Mouse (Mus musculus): ENCODE data around the gene Ndufv3.

Ndufv3 gene

DNA sequence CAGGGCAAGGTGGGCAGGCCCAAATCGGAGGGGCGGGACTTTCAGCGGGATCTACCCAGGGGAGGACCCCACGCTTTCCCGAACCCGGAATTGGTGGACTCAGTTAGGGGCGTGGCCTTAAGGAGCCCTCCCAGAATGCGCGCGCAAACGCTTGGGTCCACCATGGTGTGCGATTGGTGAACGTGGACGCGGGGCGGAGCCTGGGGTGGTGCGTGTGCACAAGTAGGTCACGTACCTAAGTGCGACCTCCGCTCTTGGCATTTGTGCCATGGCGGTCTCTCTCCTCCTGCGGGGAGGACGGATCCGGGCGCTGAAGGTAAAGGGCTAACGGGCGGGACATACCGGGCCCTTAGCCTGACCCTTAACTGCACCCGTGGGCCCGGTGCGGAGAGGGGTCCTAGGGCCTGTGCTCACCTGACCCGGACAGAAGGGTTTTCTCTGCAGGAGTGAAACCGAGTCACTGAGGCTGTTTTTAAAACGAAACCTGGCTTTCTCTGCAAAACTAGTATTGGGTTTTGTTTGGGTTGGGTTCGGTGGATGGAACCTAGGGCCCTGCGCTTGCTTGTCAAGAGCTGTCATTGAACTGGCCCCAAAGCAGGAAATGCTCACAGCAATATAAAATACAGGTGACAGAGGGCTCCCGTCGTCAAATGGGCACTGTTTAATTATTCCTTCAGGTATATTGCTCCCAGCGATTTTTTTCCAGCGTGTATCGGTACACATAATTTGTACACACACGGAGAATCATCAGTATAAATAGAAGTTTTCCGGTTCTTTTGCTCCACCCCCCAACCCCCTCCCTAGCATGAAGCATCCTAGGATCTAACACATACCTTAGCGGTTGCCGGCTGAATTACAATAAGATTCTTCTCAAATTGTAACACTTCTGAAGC lies at the start of gene Ndufv3, which contains the start of gene Wdr4:
TSS of gene Ndufv3 (plus strand) at position 170 of the 893 bp plus-strand sequence.
TSS of gene Wdr4 (minus strand) at position 35 of the 893 bp plus-strand sequence.
- peak; percentile 94 for ATAC-seq (ENCODE audit: insufficient number of reproducible peaks, low FRiP score, low TSS enrichment)

DNA sequence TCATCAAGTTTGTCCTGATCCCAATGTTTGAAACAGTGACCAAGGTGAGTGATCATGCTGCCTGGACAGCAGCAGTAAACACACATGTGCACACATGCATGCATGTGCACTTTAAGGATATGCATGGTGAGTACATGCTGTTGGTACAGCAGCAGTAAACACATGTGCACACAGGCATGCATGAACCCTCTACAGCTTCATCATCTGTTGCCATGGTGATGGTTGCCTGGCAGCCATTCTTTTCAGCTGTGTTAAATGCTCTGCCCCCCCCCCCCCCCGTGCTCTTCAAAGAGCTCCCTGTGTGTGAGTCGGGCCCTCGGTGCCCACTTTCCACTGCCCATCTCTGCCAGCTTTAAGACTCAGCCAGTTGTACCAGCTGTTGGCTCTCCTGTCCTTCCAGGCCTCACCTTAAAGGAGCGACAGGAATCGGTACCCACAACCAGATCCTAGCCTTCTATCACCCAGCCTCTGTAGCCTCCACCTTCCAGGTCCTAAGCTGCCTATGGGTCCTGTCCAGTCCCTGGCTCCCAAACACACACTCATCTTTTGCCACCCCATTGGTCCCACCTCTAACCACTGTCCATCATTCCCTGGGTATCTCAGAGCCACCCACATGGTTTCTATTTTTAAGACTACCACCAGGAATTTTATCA lies 49.0 kb upstream of the Ndufv3 start:
- ATAC-seq (ENCODE audit: insufficient number of reproducible peaks, low FRiP score, low TSS enrichment): no peak

DNA sequence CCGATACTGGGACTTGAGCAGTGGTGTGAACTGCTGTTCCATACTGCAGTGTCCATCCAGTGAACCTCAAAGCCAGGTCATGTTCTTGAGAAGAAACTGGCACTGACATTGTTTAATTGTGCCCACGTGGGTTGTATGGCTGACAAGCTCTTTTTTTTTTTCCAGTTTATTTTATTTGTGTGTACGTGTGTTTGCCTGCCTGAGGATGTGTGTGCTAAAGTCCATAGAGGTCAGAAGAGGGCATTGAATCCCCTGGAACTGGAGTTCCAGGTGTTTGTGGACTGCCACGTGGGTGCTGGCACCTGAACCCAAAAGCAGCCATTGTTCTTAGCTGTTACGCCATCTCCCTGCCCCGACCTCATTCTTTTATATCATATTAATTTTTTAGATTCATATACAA lies 45.5 kb upstream of the Ndufv3 start:
- no peak for ATAC-seq (ENCODE audit: insufficient number of reproducible peaks, low FRiP score, low TSS enrichment)

DNA sequence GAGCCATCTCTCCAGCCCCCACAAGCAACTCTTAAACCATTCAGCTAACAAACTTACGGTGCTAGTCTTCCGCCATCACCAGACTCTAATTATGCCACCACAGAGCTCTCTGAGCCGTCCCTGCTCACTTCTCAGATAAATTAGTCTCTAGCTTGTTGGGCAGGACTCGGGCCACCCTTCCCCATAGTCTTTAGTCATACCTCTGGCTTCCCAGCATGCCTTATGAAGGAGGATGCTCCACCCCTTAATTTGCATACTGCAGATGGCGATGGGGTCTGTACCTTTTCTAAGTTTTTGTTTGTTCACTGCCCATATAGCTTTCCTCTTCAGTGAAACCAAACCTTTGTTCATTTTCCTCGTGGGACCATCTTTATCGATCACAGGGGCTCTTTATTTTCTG lies 41.3 kb upstream of the Ndufv3 start:
- ATAC-seq (ENCODE audit: insufficient number of reproducible peaks, low FRiP score, low TSS enrichment): no peak

DNA sequence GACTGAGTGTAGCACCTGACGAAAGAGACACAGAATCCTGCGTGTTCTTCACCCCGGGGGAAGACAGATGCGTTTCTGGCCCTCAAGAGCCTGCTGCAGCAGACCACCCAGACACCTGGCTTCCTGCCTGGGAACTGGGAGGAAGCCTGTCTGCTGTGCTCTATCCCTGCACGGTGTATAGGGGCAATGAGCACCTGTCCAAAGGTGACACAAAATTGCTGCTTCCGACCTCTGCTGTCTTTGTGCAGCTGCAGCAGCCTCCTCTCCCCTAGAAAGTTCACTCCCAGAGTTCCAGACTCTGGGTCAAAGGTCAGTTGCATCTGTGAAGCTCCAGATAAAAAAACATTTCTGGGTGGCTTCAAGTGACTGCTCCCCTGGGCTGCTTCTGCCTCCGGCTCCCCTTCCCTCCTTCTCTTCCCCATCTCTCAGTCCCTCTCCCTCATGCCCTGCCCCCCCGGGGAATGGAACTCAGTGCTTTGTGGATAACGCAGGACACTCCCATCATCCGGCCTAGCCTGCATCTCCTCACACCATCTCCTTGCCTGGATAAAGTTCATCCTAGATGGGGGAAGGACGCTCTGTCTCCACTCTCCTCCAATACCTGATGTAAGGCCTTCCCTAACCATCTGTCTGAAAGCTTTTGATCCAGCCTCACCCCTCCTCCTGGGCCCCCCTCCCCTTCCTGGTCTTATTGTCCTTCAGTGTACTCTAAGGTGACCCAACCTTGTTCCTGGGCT lies 40.6 kb upstream of the Ndufv3 start:
- no peak for ATAC-seq (ENCODE audit: insufficient number of reproducible peaks, low FRiP score, low TSS enrichment)

DNA sequence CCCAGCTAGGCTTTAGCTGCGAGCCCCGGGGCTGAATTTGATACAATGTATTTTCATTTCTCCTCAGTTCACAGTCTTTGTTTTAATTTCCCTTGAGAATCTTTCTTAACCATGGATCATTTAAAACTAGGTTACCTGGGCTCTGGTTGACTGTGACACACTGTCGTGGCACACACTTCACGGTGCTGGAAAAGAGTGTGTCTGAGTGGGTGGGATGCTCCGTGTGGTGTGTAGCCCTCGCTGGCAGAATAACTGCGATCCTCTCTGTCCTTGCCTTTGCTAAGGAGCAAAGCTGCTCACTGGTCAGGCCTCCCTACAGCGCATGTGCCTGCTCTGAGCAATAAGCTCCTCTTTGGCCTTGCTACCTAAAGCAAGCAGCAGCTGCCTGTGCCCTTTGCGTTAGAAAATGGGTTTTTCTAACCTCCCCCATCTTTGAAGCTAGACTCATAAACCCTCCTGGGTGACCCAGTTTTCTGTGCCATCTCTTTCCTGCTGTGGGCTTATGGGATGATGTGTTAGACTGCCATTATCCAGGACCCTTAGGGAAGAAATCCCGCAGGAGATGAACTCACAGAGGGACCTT lies 33.2 kb upstream of the Ndufv3 start:
- no peak for ATAC-seq (ENCODE audit: insufficient number of reproducible peaks, low FRiP score, low TSS enrichment)

DNA sequence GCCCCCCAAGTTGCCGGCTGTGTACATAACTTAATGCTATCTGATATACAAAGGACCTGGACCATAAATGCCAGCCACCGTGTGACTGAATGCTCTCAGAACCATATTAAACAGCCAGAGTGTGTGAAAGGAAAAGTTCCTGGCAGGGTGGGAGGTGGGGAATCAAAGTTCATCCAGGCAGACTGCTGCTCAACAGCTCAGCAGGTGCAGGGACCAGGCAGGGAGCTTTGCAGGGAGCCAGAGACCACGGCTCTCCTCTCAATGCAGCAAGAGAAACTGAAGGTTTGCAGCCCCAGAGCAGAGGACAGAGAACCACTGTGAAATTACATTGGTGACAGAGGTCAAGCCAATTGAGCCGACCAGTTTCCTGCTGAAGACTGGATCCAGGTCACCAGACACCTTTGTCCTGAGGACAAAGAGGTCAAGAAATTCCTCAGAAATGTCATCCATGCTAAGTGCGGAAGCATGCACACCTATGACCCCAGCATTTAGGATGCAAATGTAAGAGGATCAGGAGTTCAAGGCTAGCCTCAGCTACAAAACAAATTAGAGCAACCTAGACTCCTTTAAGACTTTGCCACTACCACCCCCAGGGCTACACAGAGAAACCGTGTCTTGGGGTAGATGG lies 32.4 kb upstream of the Ndufv3 start:
- ATAC-seq (ENCODE audit: insufficient number of reproducible peaks, low FRiP score, low TSS enrichment): no peak

DNA sequence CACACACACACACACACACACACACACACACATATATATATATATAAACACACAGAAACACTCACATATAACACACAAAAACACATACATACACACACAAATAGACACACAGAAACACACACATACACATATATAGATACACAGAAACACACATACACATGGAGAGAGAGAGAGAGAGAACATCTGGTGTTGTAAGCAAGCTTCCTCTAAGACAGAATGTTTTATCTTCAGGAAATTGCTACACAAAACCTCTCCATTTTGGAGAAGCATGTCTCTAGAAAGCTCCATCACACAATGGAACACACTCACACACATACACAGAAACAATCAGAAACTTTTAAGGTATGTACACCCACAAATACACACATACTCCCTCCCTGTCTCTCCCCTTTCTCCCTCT lies 28.6 kb upstream of the Ndufv3 start:
- ATAC-seq (ENCODE audit: insufficient number of reproducible peaks, low FRiP score, low TSS enrichment): no peak

DNA sequence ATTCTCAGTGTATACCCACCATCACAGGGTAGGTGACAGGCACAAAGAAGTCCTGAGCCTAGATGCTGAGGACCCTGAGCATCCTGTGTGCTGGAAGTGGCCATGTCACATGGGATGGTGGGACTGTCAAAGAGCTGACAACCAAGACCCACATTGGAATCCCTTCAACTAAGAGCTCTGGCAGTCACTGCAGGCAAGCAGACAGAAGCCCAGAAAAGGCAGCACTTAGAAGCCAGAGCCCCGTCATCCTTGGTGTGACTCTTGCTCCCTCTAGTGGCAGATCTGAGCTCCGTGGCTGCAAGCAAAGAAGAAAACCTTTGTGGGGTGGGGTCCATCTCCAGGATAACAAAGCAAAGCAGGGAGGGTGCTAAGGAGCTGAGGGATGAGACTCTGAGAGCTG lies 27.5 kb upstream of the Ndufv3 start:
- peak; percentile 72; the same call in 1 of the 2 replicates for ATAC-seq (ENCODE audit: insufficient number of reproducible peaks, low FRiP score, low TSS enrichment)

DNA sequence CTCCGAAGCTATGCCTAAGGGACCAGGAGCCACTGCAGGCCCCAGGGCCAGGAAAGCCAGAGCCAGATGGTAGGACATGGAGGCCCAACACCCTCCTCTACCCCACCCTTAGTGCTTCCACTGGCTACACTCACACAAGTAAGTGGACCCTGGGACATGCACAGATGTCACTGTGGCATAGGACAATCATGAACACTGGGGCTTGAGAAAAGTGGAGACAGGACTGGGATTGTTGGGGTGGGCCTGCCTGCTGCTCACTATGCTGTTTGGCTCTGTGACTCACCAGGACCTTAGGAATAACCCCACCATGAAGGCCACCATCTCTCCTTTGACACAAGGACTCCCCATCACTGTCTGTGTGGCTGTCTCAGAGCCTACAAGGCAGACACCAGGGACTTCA lies 24.9 kb upstream of the Ndufv3 start:
- ATAC-seq (ENCODE audit: insufficient number of reproducible peaks, low FRiP score, low TSS enrichment): no peak

DNA sequence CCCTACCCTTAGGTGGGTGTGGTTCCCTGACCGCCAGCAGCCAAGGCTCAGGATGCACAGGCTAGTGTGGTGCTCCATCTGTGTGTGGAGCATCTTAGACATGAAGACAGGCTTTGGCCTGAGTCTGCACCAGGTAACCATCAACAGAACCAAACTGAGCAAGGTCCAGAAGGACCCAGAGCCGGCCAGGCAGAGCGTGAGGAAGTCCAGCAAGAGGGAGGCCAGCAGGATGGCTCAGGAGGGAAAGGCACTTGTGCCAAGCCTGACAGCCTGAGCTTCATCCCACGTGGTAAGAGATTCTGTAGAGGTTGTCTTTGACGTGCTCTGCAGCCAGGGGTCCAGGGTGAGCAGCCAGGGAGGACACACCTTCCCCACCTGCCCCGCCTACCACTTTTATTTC lies 22.2 kb upstream of the Ndufv3 start:
- ATAC-seq (ENCODE audit: insufficient number of reproducible peaks, low FRiP score, low TSS enrichment): peak; percentile 62; the same call in 1 of the 2 replicates

DNA sequence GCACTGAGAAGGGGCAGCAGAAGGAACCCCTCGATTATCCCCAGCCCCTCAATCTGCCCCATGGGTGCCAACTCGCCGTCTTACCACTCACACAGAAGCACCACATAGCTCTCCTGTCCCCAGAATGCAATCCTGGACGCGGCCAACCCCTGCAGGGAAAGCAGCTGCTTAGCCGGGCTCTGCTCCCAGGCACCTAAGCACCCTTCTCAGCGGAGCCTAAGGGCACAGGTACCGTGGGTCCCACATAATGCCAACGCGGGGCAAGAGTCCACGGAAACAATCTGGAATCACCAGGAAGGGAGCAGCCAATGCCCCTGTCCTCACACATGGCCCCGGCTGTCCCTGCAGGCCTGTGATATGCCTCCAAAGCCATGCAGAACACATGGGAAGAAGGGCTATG lies 20.2 kb upstream of the Ndufv3 start:
- no peak for ATAC-seq (ENCODE audit: insufficient number of reproducible peaks, low FRiP score, low TSS enrichment)

DNA sequence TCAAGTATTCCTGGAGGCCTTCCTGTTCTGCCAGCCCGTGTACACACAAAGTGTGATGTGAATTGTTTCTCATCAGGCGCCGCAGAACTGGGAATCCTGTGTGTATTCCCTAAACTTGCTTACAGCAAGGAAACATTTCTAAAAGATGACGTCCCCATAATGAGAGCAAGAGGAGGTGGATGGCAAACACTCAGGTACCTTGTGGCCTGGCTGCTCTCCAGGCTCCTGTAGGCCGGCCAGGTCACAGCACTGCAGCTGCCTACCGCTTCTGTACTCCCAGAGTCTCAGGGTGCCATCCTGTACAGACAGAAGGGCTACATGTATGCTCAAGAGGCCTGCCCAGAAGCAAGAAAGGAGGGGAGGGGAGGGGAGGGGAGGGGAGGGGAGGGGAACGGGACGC lies 19.5 kb upstream of the Ndufv3 start:
- ATAC-seq (ENCODE audit: insufficient number of reproducible peaks, low FRiP score, low TSS enrichment): no peak

DNA sequence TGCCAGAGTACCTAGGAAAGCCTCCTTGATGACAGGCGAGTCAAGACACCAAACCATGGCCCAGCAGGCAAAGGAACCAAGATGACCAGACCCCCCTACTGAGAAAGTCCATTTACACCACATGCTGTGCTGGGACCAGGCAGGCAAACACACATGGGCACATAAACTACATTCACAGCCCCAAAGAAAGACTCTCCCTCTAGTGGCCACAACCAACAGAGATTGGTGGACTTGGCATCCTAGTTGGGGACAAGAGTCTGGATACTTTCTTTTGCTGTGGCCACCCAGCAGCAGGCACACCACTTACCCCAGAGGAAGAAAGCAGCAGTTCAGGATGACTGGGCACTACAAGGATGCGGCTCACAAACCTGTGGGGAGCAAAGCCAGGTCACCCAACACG lies 19.0 kb upstream of the Ndufv3 start:
- no peak for ATAC-seq (ENCODE audit: insufficient number of reproducible peaks, low FRiP score, low TSS enrichment)

DNA sequence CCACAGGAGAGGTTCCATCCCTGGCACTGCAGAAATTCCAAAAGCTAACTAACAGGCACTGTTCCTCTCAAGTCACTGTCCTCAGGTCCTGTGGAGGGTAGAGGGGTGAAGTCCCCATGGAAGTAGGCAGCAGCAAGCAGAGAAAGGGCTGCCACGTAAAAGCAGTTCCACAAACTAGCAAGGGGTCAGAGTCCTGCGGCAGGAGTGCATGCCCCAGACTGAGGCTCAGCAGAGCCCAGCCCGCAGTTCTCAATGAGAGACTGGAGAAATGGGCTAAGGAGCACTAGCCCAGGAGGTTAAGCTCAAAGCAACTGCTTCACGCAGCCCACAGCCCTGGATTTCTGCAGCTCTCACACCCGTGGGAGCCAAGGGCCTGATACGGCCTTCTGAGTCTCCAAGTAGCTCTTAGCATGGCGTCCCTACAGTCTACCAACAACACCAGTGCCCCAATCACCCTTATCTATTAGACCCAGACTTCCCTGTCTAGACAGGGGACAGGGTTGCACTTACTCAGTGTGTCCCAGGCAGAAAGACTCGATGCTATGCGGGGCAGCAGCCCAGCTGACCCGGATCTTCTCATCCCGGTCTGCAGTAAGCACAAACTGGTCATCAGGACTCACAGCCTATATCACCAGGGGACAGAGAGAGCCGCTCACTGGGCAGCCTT lies 17.5 kb upstream of the Ndufv3 start:
- ATAC-seq (ENCODE audit: insufficient number of reproducible peaks, low FRiP score, low TSS enrichment): no peak

DNA sequence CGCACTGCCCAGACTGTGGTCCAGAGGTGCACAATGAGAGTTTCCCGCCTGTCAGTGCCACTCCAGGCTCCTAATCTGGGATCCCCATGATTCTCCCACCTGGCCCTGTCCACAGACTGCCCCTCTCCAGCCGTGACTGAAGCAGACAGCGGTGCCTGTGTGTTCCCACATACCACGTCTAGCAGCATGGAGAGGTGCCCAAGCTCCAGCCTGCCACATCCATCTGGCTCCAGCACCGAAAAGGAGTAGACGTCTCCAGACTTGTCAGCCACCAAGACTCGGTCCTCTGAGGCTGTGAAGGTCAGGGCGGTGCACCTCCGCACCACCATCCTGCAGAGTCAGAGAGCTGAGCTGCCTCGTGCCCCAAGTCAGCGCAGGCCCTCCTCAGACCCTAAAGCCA lies 16.6 kb upstream of the Ndufv3 start:
- ATAC-seq (ENCODE audit: insufficient number of reproducible peaks, low FRiP score, low TSS enrichment): no peak

DNA sequence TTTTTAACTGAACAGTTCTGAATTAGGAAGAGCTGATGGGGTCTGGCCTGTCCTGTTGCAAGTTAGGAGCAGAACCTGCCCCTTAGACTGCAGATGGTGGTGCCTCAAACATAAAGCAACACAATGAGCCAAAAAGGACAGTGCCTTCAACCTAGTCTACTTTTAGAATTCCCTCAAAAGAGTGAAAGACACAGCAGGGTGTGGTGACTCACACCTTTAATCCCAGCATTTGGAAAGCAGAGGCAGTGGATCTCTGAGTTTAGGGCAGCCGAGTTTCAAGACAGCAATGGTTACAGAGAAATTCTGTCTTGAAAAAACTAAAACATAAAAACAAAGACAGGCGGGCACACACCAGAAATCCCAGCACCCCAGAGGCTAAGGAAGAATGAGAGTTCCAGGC lies 16.0 kb upstream of the Ndufv3 start:
- ATAC-seq (ENCODE audit: insufficient number of reproducible peaks, low FRiP score, low TSS enrichment): no peak

DNA sequence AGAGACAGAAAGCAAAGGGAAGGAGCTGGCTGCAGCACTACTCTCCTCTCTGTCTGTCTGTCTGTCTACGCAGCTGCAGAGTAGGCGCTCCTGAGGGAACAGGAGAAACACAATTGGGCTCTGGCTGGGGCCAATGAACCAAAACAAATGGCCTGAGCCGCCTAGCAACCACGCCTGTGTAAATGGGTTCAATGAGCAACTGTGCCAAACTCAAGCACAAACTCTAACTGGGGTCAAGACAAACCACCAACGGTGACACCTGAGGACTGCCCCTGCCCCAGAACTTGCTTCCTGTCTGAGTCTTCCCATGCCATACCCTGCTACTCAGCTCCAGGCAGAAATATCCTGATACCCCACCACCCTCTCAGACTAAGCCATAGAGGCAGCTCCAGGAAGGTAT lies 14.9 kb upstream of the Ndufv3 start:
- no peak for ATAC-seq (ENCODE audit: insufficient number of reproducible peaks, low FRiP score, low TSS enrichment)

DNA sequence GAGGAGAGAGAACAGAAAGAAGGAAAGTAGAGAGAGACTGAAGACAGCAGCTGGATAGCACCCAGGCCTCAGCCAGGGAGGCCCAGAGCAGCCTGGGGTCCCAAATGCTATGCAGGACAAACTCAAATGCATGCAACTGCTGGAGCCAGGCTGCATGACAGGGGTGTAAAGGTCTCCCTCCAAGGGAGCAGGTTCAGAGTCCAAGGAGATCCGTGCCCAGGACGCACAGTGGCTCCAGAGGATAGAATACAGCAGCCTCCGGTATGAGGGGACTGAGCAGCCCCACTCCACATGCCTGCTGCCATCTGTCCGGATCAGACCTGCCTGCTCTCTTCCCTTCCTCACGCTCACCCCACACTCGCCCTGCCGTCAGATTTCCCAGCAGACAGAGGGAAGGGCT lies 13.6 kb upstream of the Ndufv3 start:
- ATAC-seq (ENCODE audit: insufficient number of reproducible peaks, low FRiP score, low TSS enrichment): no peak

DNA sequence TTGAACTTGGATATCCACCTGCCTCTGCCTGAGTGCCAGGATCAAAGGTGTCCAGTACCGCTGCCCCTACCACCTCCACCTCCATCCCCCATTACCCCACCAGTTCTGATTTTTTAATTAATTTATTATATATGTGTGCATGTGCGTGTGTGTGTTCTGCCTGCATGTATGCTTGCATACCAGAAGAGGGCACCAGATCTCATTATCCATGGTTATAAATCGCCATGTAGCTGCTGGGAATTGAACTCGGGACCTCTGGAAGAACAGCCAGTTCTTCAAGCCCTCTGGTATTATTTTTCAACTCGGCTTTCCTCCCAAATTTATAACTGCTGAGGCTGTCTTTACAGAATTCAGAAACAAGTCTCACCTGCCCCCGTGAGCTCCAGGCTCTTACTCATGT lies 9.0 kb upstream of the Ndufv3 start:
- ATAC-seq (ENCODE audit: insufficient number of reproducible peaks, low FRiP score, low TSS enrichment): no peak

Data from cerebellum, adult (tissue).